1 mouse cellular context compared by ENCODE assay signal in genomic region chr9:70391660-70392562, GRCm38 (mm10).
TF ChIP-seq lines count a peak whose summit lies in the region.

No protein-coding gene starts in this region.

TF ChIP-seq in MEL, 35 proteins besides CTCF, POLR2A, EP300 and RAD21 (continued from another document):
- TF ChIP-seq RCOR1 (IDR thresholded peaks at IDR 0.05; ENCODE audit: low read depth, low read length) (0 out of 2 replicates have a peak, but pooled peaks have one; percentile 8), CHD2 (IDR thresholded peaks at IDR 0.05; ENCODE audit: low read length) (no peak), MXI1 (IDR thresholded peaks at IDR 0.05; ENCODE audit: low read depth, low read length) (peak; percentile 63), JUND (IDR thresholded peaks at IDR 0.05; ENCODE audit: low read depth, low read length) (no peak), ELF1 (IDR thresholded peaks at IDR 0.05; ENCODE audit: low read depth, low read length) (no peak), E2F4 (IDR thresholded peaks at IDR 0.05; ENCODE audit: borderline replicate concordance, low read depth, low read length) (no peak), GATA1 (IDR thresholded peaks at IDR 0.05; ENCODE audit: low read depth, low read length) (peak; percentile 68), GABPA (IDR thresholded peaks at IDR 0.05; ENCODE audit: low read depth, low read length) (peak; percentile 83), ETS1 (IDR thresholded peaks at IDR 0.05; ENCODE audit: low read depth, low read length) (peak; percentile 78), MAX (IDR thresholded peaks at IDR 0.05; ENCODE audit: low read length) (no peak), TAL1 (IDR thresholded peaks at IDR 0.05; ENCODE audit: low read length) (peak; percentile 51), MAZ (IDR thresholded peaks at IDR 0.05; ENCODE audit: low read depth, low read length) (no peak), KAT2A (conservative IDR thresholded peaks at IDR 0.05; ENCODE audit: low read depth, low read length) (no peak), TCF12 (IDR thresholded peaks at IDR 0.05; ENCODE audit: low read depth, low read length) (peak; percentile 26; the same call in 1 of the 2 replicates), SIN3A (IDR thresholded peaks at IDR 0.05; ENCODE audit: low read length) (peak; percentile 51), USF1 (IDR thresholded peaks at IDR 0.05; ENCODE audit: low read depth, low read length) (no peak), TBP (IDR thresholded peaks at IDR 0.05; ENCODE audit: low read depth, low read length) (0 out of 2 replicates have a peak, but pooled peaks have one; percentile 21), MAFK (IDR thresholded peaks at IDR 0.05; ENCODE audit: borderline replicate concordance, low read depth, low read length) (peak; percentile 87)
